Mouse (Mus musculus): Measurements from ENCODE around the gene Gm10229. TPM values are rescaled to one million over a fixed set of nuclear protein-coding genes. Genes with fewer than 3 reads are reported as not detected.
"Not testable (repeated sequence)": the region's sequence is repeated elsewhere in the genome, so short reads cannot be mapped to it uniquely, and the experiment has no call there.

The Gm10229 gene
- not detected in 2 replicates for polyA plus RNA-seq (2016; fragmentation: Nextera tagmentation; extraction: Ambion mirVana)

DNA sequence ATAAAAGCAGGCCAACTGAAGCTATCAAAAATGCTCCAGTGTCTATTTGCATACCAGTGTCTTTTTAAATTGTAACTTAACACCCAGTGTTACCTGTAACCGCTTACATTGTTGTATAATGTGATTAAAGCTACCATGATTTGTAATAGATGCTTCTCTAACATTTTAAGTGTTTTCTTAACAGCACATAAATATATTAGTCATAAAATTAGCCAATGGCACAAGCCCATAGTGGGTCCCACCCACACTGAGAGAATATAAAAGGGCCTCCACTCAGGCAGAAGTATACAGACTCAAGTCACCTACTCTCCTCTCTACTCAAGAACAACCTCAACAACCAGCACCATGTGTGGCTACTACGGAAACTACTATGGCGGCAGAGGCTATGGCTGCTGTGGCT, at the start of gene Gm10229:
TSS of gene Gm10229 (plus strand) at position 301 of the 400 bp plus-strand sequence.
- 87% methylated on average over 2 of the region's 3 CpGs for WGBS
- not testable (repeated sequence) for H3K36me3 ChIP-seq; H3K9me3 ChIP-seq; ATAC-seq (ENCODE audit: low FRiP score, low read depth); H3K4me2 ChIP-seq (replicated peaks); H3K4me1 ChIP-seq; H3K4me3 ChIP-seq; H3K27me3 ChIP-seq (replicated peaks); H3K27ac ChIP-seq; H3K9ac ChIP-seq

DNA sequence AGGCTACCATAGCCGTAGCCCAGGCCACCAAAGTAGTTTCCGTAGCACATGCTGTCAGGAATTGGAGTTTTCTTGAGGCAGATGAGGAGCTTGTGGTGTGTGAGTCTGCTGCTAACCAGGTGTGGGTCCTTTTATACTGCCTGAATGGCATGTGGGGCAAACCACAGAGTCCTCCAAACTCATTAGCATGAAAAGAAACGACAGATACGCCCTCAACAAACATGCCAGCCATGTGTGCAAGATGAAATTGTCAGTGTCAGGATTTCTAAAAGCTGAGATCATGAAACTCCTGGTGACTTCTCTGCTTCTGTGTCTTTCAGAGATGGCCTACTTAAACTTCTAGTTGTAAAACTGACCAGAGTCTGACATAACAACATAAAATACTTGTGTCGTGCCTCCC, 4.4 kb upstream of the Gm10229 start, which contains the start of gene Krtap22-2:
TSS of gene Krtap22-2 (minus strand) at position 101 of the 400 bp plus-strand sequence.
- ATAC-seq (ENCODE audit: low FRiP score, low read depth) = no peak
- H3K9ac ChIP-seq = no peak within 1 kb of the TSS
- H3K27ac ChIP-seq = no peak within 1 kb of the TSS
- H3K4me1 ChIP-seq = no peaks in the 10 kb centered on the region
- H3K9me3 ChIP-seq = no peaks in the 10 kb centered on the region
- no peaks in the 10 kb centered on the region for H3K36me3 ChIP-seq
- H3K4me2 ChIP-seq (replicated peaks) = no peak within 1 kb of the TSS
- H3K4me3 ChIP-seq = no peak within 1 kb of the TSS
- H3K27me3 ChIP-seq (replicated peaks) = no peaks in the 10 kb centered on the region
- WGBS = 87% methylated on average over 5 of the region's 5 CpGs

DNA sequence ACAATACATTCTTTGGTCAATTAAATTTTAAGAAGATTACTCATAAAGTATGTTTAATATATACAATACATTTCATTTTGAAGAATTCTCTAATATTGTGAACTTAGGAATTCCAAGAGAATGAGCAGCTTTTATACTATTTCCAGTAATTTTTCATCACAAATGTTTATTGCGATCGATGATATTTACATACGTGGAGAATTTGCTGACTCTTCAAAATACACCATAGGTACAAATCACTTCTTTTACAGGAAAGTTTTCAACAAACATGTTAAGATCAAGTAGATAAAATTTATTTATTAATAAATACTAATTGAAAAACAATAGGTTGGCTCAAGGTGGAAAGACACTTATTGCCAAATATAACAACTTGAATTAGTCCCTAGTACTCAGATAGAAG, 1.1 kb upstream of the Gm10229 start:
- ATAC-seq (ENCODE audit: low FRiP score, low read depth) = no peak
- Histone ChIP-seq H3K4me2 (replicated peaks) (no peak overlapping the region), H3K4me1 (no peaks in the 10 kb centered on the region), H3K9me3 (no peaks in the 10 kb centered on the region), H3K4me3 (no peak overlapping the region), H3K27ac (no peak overlapping the region), H3K27me3 (replicated peaks) (no peaks in the 10 kb centered on the region), H3K36me3 (no peaks in the 10 kb centered on the region), H3K9ac (no peak overlapping the region)
- 95% methylated on average over 3 of the region's 3 CpGs for WGBS

DNA sequence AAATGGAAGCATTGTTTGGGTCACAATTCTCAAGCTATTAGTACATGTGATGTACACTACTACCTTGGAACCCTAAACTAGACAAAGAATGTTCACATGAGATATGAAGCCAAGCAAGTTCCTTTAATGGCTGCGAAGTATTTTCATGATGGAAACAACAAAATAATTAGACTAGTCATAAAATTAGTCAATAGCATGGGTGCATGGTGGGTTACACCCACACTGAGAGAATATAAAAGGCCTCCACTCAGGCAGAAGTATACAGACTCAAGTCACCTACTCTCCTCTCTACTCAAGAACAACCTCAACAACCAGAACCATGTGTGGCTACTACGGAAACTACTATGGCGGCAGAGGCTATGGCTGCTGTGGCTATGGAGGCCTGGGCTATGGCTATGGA, 16.3 kb downstream of the Gm10229 start, which contains the start of gene Krtap6-1:
TSS of gene Krtap6-1 (plus strand) at position 301 of the 400 bp plus-strand sequence.
- not testable (repeated sequence) for H3K9ac ChIP-seq; ATAC-seq (ENCODE audit: low FRiP score, low read depth); H3K27me3 ChIP-seq (replicated peaks); H3K4me2 ChIP-seq (replicated peaks); H3K27ac ChIP-seq; H3K4me1 ChIP-seq; H3K4me3 ChIP-seq; H3K36me3 ChIP-seq; H3K9me3 ChIP-seq
- WGBS = 84% methylated on average over 3 of the region's 3 CpGs

DNA sequence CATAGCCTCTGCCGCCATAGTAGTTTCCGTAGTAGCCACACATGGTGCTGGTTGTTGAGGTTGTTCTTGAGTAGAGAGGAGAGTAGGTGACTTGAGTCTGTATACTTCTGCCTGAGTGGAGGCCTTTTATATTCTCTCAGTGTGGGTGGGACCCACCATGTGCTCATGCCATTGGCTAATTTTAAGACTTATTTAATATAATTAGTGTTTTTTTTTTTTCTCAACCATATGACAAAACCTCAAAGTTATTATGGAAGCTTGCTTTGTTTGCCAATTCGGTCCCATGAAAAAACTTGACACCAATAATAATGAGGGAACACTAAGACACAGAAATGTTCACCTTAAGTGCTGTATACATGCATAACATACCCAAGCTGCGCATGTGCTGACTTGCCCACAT, 26.3 kb downstream of the Gm10229 start, which contains the start of gene Gm10228:
TSS of gene Gm10228 (minus strand) at position 101 of the 400 bp plus-strand sequence.
- H3K27ac ChIP-seq; H3K4me1 ChIP-seq; H3K4me3 ChIP-seq; H3K4me2 ChIP-seq (replicated peaks); ATAC-seq (ENCODE audit: low FRiP score, low read depth); H3K27me3 ChIP-seq (replicated peaks); H3K9me3 ChIP-seq; H3K36me3 ChIP-seq; H3K9ac ChIP-seq: not testable (repeated sequence)
- 94% methylated on average over 2 of the region's 4 CpGs for WGBS

DNA sequence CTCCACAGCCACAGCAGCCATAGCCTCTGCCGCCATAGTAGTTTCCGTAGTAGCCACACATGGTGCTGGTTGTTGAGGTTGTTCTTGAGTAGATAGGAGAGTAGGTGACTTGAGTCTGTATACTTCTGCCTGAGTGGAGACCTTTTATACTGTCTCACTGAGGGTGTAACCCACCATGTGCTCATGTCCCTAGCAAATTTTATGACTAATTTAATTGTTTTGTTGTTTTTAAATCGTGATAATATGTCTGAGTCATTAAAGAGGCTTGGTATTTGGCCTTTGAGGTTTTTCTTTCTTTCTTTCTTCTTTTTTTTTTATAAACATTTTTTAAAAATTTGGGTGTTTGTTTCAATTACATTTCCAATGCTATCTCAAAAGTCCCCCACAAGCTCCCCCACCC, 32.7 kb downstream of the Gm10229 start, which contains the start of gene Krtap6-5:
TSS of gene Krtap6-5 (minus strand) at position 101 of the 400 bp plus-strand sequence.
- Histone ChIP-seq H3K4me3 (no peak within 1 kb of the TSS), H3K36me3 (no peaks in the 10 kb centered on the region), H3K9ac (no peak within 1 kb of the TSS), H3K27me3 (replicated peaks) (no peaks in the 10 kb centered on the region), H3K9me3 (no peaks in the 10 kb centered on the region), H3K4me2 (replicated peaks) (no peak within 1 kb of the TSS), H3K27ac (no peak within 1 kb of the TSS), H3K4me1 (no peaks in the 10 kb centered on the region)
- no peak for ATAC-seq (ENCODE audit: low FRiP score, low read depth)
- 88% methylated on average over 3 of the region's 3 CpGs for WGBS

DNA sequence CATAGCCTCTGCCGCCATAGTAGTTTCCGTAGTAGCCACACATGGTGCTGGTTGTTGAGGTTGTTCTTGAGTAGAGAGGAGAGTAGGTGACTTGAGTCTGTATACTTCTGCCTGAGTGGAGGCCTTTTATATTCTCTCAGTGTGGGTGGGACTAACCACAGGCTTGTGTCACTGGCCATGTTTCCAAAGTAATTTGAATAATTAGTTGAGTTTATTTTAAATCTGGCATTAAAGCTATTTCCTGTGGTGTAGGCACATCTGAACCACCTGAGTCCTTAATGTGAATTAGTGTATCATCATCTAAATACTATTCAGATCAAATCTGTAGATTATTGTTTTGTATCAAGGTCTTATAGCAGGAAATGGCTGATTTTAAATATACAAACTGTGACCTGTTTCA, 48.8 kb downstream of the Gm10229 start, which contains the start of gene 1110025L11Rik:
TSS of gene 1110025L11Rik (minus strand) at position 101 of the 400 bp plus-strand sequence.
- not testable (repeated sequence) for ATAC-seq (ENCODE audit: low FRiP score, low read depth); H3K4me2 ChIP-seq (replicated peaks); H3K27ac ChIP-seq; H3K27me3 ChIP-seq (replicated peaks); H3K36me3 ChIP-seq; H3K9me3 ChIP-seq; H3K4me3 ChIP-seq; H3K4me1 ChIP-seq; H3K9ac ChIP-seq
- WGBS = no CpG with 5 or more reads among the region's 2 CpGs

Other genes starting within 250 kb of the Gm10229 start
- not detected in 2 replicates for gene 2310057N15Rik, start 241.1 kb upstream of the Gm10229 start, polyA plus RNA-seq (2016; fragmentation: Nextera tagmentation; extraction: Ambion mirVana)
- gene Gm5965, start 237.4 kb upstream of the Gm10229 start, polyA plus RNA-seq (2016; fragmentation: Nextera tagmentation; extraction: Ambion mirVana) = not detected in 2 replicates
- not detected in 2 replicates for gene Gm20741, start 203.1 kb upstream of the Gm10229 start, polyA plus RNA-seq (2016; fragmentation: Nextera tagmentation; extraction: Ambion mirVana)
- gene Krtap15, start 195.1 kb upstream of the Gm10229 start, polyA plus RNA-seq (2016; fragmentation: Nextera tagmentation; extraction: Ambion mirVana) = not detected in 2 replicates
- gene Krtap14, start 189.1 kb upstream of the Gm10229 start, polyA plus RNA-seq (2016; fragmentation: Nextera tagmentation; extraction: Ambion mirVana) = not detected in 2 replicates
- not detected in 2 replicates for gene Krtap19-1, start 145.9 kb upstream of the Gm10229 start, polyA plus RNA-seq (2016; fragmentation: Nextera tagmentation; extraction: Ambion mirVana)
- gene Krtap19-2, start 141.0 kb upstream of the Gm10229 start, polyA plus RNA-seq (2016; fragmentation: Nextera tagmentation; extraction: Ambion mirVana) = not detected in 2 replicates
- gene Krtap19-3, start 137.2 kb upstream of the Gm10229 start, polyA plus RNA-seq (2016; fragmentation: Nextera tagmentation; extraction: Ambion mirVana) = not detected in 2 replicates
- not detected in 2 replicates for gene Krtap19-4, start 130.2 kb upstream of the Gm10229 start, polyA plus RNA-seq (2016; fragmentation: Nextera tagmentation; extraction: Ambion mirVana)
- gene Krtap19-5, start 118.8 kb upstream of the Gm10229 start, polyA plus RNA-seq (2016; fragmentation: Nextera tagmentation; extraction: Ambion mirVana) = not detected in 2 replicates
- gene Krtap19-9b, start 83.0 kb upstream of the Gm10229 start, polyA plus RNA-seq (2016; fragmentation: Nextera tagmentation; extraction: Ambion mirVana) = not detected in 2 replicates
- not detected in 2 replicates for gene Krtap16-3, start 52.4 kb upstream of the Gm10229 start, polyA plus RNA-seq (2016; fragmentation: Nextera tagmentation; extraction: Ambion mirVana)
- not detected in 2 replicates for gene Krtap22-2, start 4.5 kb upstream of the Gm10229 start, polyA plus RNA-seq (2016; fragmentation: Nextera tagmentation; extraction: Ambion mirVana)
- not detected in 2 replicates for gene Krtap6-1, start 16.4 kb downstream of the Gm10229 start, polyA plus RNA-seq (2016; fragmentation: Nextera tagmentation; extraction: Ambion mirVana)
- not detected in 2 replicates for gene Gm10228, start 26.2 kb downstream of the Gm10229 start, polyA plus RNA-seq (2016; fragmentation: Nextera tagmentation; extraction: Ambion mirVana)
- not detected in 2 replicates for gene Krtap6-5, start 32.6 kb downstream of the Gm10229 start, polyA plus RNA-seq (2016; fragmentation: Nextera tagmentation; extraction: Ambion mirVana)
- gene 1110025L11Rik, start 48.7 kb downstream of the Gm10229 start, polyA plus RNA-seq (2016; fragmentation: Nextera tagmentation; extraction: Ambion mirVana) = not detected in 2 replicates
- gene Krtap6-3, start 68.7 kb downstream of the Gm10229 start, polyA plus RNA-seq (2016; fragmentation: Nextera tagmentation; extraction: Ambion mirVana) = not detected in 2 replicates
- not detected in 2 replicates for gene Gm6358, start 125.6 kb downstream of the Gm10229 start, polyA plus RNA-seq (2016; fragmentation: Nextera tagmentation; extraction: Ambion mirVana)
- not detected in 2 replicates for gene Gm10061, start 135.8 kb downstream of the Gm10229 start, polyA plus RNA-seq (2016; fragmentation: Nextera tagmentation; extraction: Ambion mirVana)
- gene Gm9789, start 142.7 kb downstream of the Gm10229 start, polyA plus RNA-seq (2016; fragmentation: Nextera tagmentation; extraction: Ambion mirVana) = not detected in 2 replicates
- gene Gm7735, start 154.2 kb downstream of the Gm10229 start, polyA plus RNA-seq (2016; fragmentation: Nextera tagmentation; extraction: Ambion mirVana) = not detected in 2 replicates
- not detected in 2 replicates for gene 1110057P08Rik, start 159.5 kb downstream of the Gm10229 start, polyA plus RNA-seq (2016; fragmentation: Nextera tagmentation; extraction: Ambion mirVana)
- not detected in 2 replicates for gene Krtap20-2, start 190.6 kb downstream of the Gm10229 start, polyA plus RNA-seq (2016; fragmentation: Nextera tagmentation; extraction: Ambion mirVana)

Measured in neural tube, embryonic 12.5 days (tissue).